Mouse (Mus musculus): ENCODE measurements at regions not wholly inside any gene's neighbourhood (a gene's known extent, or its start where the extent isn't known, plus 50 kb on each side); places are given as distances from the start of the nearest gene placed in this dataset.

- no peak for DNase-seq (ENCODE audit: low spot score)
These were observed 61.7 kb downstream of the Thnsl1 start for GRCm38 (mm10) chr2:21267149-21267761.

GRCm38 (mm10) chr2:21269989-21270846, 64.7 kb downstream of the Thnsl1 start:
- DNase-seq (ENCODE audit: low spot score) = no peak

- DNase-seq (ENCODE audit: low spot score) = no peak
These were observed 67.9 kb downstream of the Thnsl1 start for GRCm38 (mm10) chr2:21273416-21273815.

- no peak for DNase-seq (ENCODE audit: low spot score)
These were observed 69.8 kb downstream of the Thnsl1 start for GRCm38 (mm10) chr2:21275315-21275714.

- DNase-seq (ENCODE audit: low spot score) = peak; percentile 25
These were observed 75.4 kb downstream of the Thnsl1 start for GRCm38 (mm10) chr2:21280794-21281420.

GRCm38 (mm10) chr2:21282505-21283200, 77.1 kb downstream of the Thnsl1 start:
- DNase-seq (ENCODE audit: low spot score) = no peak

- no peak for DNase-seq (ENCODE audit: low spot score)
These were observed 79.4 kb downstream of the Thnsl1 start for GRCm38 (mm10) chr2:21284881-21285280.

GRCm38 (mm10) chr2:21287786-21288185, 79.6 kb upstream of the Gpr158 start:
- DNase-seq (ENCODE audit: low spot score) = no peak

GRCm38 (mm10) chr2:21292669-21293151, 74.6 kb upstream of the Gpr158 start:
- DNase-seq (ENCODE audit: low spot score) = no peak

- DNase-seq (ENCODE audit: low spot score) = no peak
These were observed 73.3 kb upstream of the Gpr158 start for GRCm38 (mm10) chr2:21294002-21294401.

- DNase-seq (ENCODE audit: low spot score) = no peak
These were observed 67.7 kb upstream of the Gpr158 start for GRCm38 (mm10) chr2:21299681-21300080.

Measured in T-cell, adult 2 months (primary cell).